Mouse (Mus musculus) liver, embryonic 14 days (tissue): ENCODE data around the gene Cabp2. TPM values are rescaled to one million over a fixed set of nuclear protein-coding genes. Genes with fewer than 3 reads are reported as not detected.

Experiments used
- polyA plus RNA-seq: library from polyadenylated mRNA; depleted of rRNA; stranded (reverse); fragments of >200 nt; gene quantifications from 2 replicates; pipeline ENCODE4 v1.2.3, GENCODE M21; 2012; rRNA removed

Cabp2 gene
- polyA plus RNA-seq, result 0.23 and 0.25 TPM in 2 replicates

DNA sequence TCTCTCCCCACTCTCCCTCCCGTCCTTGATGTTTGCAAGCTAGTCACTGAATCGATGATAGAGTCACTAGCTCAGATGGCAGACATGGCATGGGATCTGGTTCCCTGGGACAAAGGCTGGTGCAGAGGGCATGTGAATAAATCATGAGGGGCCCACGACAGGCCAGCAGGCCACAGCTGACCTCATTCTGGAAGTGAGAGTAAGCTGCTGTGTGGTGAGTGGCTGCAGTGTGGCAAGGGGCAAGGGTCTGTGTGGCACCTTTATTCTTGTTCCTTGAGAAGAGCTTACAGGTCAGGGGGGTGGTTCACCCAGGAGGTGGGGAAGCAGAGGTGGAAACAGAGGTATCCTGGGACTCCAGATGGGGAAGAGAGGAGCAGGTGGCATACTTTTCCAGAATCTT, at the start of gene Cabp2:
Cabp2 (plus strand) TSS at position 185 of the 400 bp plus-strand sequence.

DNA sequence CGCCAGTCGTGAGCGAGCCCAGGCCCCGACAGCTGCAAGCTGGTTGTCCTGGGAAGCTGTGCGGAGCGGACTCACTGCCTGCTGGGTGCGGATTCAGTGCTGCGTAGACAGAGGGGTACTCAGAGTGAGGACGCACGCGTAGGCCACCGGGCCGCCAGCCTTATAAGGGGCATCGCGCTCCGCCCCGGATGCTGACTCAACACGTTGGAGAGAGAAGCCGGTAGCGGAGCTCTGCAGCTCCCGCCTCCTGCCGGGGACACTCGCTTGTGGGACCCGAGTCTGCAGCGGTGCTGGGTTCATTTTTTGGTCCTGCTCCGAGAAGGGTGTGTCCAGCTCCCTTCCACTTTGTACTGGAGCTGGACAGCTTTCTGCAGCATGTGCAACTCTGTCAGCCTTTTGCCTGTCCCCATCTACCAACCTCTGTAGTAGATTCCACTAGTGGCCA, 43.6 kb upstream of the Cabp2 start, which contains the start of gene Gstp1:
Gstp1 (minus strand) TSS at position 198 of the 445 bp plus-strand sequence.

DNA sequence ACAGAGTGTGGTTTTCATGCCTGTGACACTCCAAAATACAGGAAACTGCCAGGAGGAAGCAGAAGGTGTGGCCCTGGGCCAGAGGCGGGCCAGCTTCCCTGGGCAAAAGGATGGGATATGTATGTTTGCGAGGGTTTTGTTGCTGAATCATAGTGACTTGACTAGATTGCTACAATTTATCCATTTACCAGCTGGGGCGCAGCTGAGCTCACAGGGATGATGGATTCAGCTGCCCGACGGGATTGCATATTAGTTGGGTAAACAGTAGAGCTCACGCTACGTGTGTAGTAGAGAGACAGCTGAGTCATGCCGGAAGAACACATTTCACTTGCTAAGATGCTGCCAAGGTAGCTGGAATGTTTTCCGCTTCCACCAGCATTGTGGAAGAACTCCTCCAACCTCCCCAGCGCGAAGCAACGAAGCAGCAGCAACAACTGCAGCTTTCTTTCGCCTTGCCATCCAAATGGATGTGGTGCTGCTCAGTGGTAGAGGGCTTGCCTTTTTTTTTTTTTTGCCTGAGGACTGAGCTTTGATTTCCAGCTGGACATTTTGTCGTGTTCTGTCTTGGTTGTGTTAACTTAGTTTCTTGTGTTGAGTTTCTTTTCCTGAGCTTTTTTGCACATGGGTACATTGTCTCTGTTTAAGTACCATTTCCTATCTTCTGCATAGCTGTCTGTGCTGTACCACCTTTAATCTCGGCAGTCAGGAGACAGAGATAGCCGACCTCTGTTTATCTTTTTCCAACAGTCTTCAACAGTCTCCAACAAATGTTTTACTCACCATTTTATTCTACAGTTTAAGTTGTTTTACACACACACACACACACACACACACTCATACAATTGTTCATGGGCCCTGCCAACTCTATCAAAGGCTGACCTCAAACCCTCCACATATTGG, 35.2 kb upstream of the Cabp2 start, which contains the start of gene Gstp2:
Gstp2 (minus strand) TSS at position 58 of the 900 bp plus-strand sequence.

DNA sequence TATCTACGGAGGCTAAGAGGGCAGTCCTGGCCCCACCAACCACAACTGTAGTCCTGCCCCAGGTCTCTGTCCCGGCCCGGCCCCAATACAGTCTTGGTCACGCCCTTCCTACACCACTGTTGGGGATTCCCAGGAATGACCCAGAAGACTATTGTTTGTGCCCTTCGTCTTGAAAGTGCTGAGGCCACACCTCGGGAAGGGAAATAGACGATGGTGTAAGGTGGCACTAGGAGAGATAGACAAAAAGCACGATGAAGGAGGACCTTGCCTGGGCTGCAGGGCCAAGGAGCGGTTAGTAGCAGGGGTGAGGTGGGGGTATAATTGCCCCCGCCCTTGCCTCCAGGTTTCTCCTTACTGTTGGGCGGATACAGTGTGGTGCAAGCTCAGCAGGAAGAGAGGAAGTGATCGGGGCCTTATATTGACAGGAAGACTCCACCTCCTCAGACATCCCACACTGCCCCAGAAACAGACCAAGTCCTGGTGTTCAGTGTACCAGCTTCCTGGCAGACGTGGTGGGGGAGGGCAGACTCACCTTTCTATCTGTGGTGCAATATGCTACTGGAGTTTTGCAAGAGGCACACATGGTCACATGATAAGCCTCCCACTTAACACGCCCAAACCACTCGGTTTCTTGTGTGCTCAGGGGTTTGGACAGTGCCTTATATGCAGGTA, 22.2 kb upstream of the Cabp2 start, which contains the start of gene Gstp3:
Gstp3 (minus strand) TSS at position 501 of the 672 bp plus-strand sequence.

DNA sequence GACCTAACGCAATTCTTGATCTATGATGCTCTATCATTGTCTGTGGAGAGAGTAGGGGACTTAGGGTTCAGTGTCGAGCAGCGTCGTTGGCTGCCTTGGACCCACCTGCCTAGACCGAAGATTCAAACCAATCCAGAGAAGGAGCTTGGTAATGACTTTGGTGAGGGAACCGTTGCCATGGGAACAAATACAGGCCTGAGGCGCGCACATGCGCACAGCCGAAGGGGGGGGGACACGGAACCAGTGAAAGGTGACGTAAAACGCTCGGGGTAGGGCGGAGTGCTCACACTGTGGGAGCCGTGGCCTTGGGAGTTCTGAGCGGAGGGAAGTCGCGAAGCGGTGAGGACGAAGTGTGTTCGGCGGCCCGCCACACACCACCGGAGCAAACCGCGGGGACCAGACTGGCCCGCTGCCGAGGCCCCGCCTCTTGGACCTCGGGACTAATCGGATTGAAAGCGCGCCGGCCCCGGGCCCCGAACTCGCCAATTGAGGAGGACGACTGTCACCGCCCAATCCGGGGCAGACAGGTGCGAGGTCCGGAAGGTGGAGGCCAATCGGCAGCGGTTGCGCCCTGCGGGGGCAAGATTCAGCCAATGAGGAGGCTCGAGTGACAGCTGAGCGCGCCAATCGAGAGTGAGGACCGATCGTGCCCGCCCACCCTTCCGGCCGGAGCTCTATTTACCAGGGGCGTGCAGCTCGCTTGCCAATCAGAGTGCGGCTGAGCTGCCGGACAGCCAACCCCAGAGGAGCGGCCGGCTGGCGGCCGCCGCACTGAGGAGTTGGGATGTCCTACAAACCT, 15.5 kb downstream of the Cabp2 start, which contains the start of gene Cdk2ap2:
Cdk2ap2 (plus strand) TSS at position 541 of the 799 bp plus-strand sequence.

DNA sequence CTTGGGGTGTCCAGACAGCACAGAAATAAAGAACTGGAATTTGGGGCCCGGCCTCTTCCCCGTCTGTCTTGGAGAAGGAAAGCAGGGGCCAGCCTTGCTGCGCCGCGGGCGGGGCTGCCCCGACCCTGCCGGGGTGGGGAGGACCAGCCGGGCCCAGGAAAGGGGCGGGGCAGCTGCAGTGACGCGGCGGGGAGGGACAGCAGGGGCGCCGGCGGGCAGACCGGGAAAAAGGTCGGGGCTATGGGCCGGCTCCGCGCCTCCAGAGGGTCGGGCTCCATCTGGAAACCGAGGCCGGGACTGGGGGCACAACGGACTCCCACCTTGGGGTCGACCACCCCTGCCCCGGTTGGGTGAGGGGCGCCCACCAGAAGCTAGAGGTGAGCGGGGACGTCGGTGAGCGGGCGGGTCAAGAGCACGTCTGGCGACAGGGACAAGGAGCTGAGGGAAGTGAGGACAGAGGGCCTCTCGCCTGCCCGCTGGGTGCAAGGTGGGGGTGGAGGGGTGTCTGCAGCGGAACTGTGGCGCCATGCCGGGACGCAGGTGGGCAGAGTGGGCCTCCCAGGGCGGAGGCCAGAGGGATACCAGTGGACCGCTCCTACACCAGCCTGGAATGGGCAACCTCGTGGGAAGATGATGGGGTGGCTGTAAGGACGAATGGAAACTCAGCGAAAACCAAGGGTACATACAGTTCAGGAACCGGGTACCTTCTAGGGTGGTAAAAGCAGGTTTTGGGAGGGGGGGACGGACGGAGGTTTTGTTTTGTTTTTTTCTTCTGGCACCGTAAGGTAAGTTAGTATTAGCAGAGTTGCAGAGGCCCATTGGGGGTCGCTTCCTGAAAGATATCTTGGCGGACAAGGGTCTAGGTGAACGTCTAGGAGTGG, 18.7 kb downstream of the Cabp2 start, which contains the start of gene Pitpnm1:
Pitpnm1 (plus strand) TSS at position 162 of the 881 bp plus-strand sequence.

DNA sequence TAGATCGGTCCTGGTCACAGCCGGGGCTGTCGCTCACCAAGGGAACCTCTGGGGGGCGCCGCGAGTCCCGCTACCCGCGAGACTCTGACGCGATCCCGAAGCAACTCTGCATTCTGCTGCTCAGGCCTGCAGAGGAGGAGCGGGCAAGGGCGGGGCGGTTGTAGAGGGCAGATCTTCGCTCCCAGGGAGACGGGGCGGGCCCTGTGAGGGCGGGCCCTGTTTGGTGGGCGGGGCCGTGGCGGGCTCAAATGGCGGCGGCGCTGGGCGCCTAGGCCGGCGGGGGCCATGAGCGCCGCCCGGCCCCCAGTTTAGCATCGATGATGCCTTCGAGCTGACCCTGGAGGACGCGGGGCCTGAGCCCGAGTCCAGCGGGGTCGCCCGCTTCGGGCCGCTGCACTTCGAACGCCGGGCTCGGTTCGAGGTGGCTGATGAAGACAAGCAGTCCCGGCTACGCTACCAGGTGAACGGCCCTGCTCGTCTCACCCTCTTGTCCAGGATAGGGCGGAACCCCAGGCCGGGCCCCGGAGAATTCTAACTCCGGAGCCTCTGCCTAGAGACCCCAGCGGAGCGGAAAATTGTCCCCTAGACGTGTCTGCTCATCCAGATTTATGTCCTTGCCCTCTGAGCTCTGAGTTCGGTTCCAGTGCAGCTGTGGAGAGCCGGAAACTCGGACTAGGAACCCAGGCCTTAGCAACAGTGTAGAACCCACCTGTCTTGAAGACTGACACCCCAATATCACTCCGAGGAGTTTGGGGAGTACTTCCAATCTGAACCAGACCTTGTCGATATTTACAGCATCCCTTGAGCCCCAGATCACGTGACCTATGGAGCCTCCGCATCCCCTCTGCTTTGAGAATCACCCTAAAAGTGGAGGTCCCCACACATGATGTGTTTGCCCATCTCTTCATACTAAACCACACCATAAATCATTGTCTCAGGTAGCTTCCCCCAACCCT, 44.6 kb downstream of the Cabp2 start, which contains the start of gene Aip:
Aip (minus strand) TSS at position 118 of the 956 bp plus-strand sequence.

Other genes starting within 250 kb of the Cabp2 start
- gene Chka, start 229.8 kb upstream of the Cabp2 start, polyA plus RNA-seq, result 14.7 and 17.5 TPM in 2 replicates
- gene Tcirg1, start 174.4 kb upstream of the Cabp2 start, polyA plus RNA-seq, result 44.9 and 50.6 TPM in 2 replicates
- gene Ndufs8, start 168.8 kb upstream of the Cabp2 start, polyA plus RNA-seq, result 113 and 127 TPM in 2 replicates
- gene Aldh3b1, start 151.8 kb upstream of the Cabp2 start, polyA plus RNA-seq, result 2.7 and 3.6 TPM in 2 replicates
- gene Unc93b1, start 146.4 kb upstream of the Cabp2 start, polyA plus RNA-seq, result 15.5 and 20.9 TPM in 2 replicates
- 0.02 TPM in 1 of 2 replicates, not detected in the other for gene Aldh3b3, start 122.9 kb upstream of the Cabp2 start, polyA plus RNA-seq
- 0.29 and 0.64 TPM in 2 replicates for gene Aldh3b2, start 109.2 kb upstream of the Cabp2 start, polyA plus RNA-seq
- 8.6 and 11.4 TPM in 2 replicates for gene Acy3, start 95.0 kb upstream of the Cabp2 start, polyA plus RNA-seq
- gene Tbx10, start 88.8 kb upstream of the Cabp2 start, polyA plus RNA-seq, result 0.29 and 0.55 TPM in 2 replicates
- gene Nudt8, start 81.0 kb upstream of the Cabp2 start, polyA plus RNA-seq, result 2.0 and 3.6 TPM in 2 replicates
- gene Gm49405, start 81.0 kb upstream of the Cabp2 start, polyA plus RNA-seq, result 0.59 and 0.60 TPM in 2 replicates
- gene Doc2g, start 78.3 kb upstream of the Cabp2 start, polyA plus RNA-seq, result 1.4 and 1.5 TPM in 2 replicates
- gene Ndufv1, start 68.8 kb upstream of the Cabp2 start, polyA plus RNA-seq, result 79.3 and 86.8 TPM in 2 replicates
- 225 and 279 TPM in 2 replicates for gene Gstp1, start 43.6 kb upstream of the Cabp2 start, polyA plus RNA-seq
- gene Gstp2, start 35.6 kb upstream of the Cabp2 start, polyA plus RNA-seq, result 6.6 and 8.4 TPM in 2 replicates
- 54.9 and 71.8 TPM in 2 replicates for gene Gstp3, start 22.0 kb upstream of the Cabp2 start, polyA plus RNA-seq
- 46.8 and 54.8 TPM in 2 replicates for gene Cdk2ap2, start 15.6 kb downstream of the Cabp2 start, polyA plus RNA-seq
- 5.4 and 6.1 TPM in 2 replicates for gene Pitpnm1, start 18.4 kb downstream of the Cabp2 start, polyA plus RNA-seq
- 36.6 and 38.9 TPM in 2 replicates for gene Aip, start 44.3 kb downstream of the Cabp2 start, polyA plus RNA-seq
- gene Gpr152, start 58.2 kb downstream of the Cabp2 start, polyA plus RNA-seq, result not detected in 2 replicates
- 0.08 and 0.10 TPM in 2 replicates for gene Cabp4, start 62.5 kb downstream of the Cabp2 start, polyA plus RNA-seq
- 50.4 and 60.2 TPM in 2 replicates for gene Coro1b, start 67.0 kb downstream of the Cabp2 start, polyA plus RNA-seq
- gene Ptprcap, start 72.0 kb downstream of the Cabp2 start, polyA plus RNA-seq, result 12.2 and 12.5 TPM in 2 replicates
- gene Rps6kb2, start 81.8 kb downstream of the Cabp2 start, polyA plus RNA-seq, result 16.1 and 20.9 TPM in 2 replicates
- gene Carns1, start 93.9 kb downstream of the Cabp2 start, polyA plus RNA-seq, result 0.32 and 0.41 TPM in 2 replicates
- gene Tbc1d10c, start 109.7 kb downstream of the Cabp2 start, polyA plus RNA-seq, result 2.6 and 3.0 TPM in 2 replicates
- gene Ppp1ca, start 110.5 kb downstream of the Cabp2 start, polyA plus RNA-seq, result 200 and 246 TPM in 2 replicates
- gene Rad9a, start 120.1 kb downstream of the Cabp2 start, polyA plus RNA-seq, result 18.8 and 20.8 TPM in 2 replicates
- 0.97 and 1.0 TPM in 2 replicates for gene Clcf1, start 132.7 kb downstream of the Cabp2 start, polyA plus RNA-seq
- gene AC109138.7, start 132.8 kb downstream of the Cabp2 start, polyA plus RNA-seq, result not detected in 2 replicates
- 12.3 and 14.6 TPM in 2 replicates for gene Pold4, start 150.3 kb downstream of the Cabp2 start, polyA plus RNA-seq
- gene Ssh3, start 187.6 kb downstream of the Cabp2 start, polyA plus RNA-seq, result 2.1 and 2.8 TPM in 2 replicates
- 0.88 and 1.0 TPM in 2 replicates for gene Ankrd13d, start 201.6 kb downstream of the Cabp2 start, polyA plus RNA-seq
- 28.2 and 29.9 TPM in 2 replicates for gene Grk2, start 224.6 kb downstream of the Cabp2 start, polyA plus RNA-seq